ENCODE assay signal across 21 mouse cellular contexts in the genomic region with DNA sequence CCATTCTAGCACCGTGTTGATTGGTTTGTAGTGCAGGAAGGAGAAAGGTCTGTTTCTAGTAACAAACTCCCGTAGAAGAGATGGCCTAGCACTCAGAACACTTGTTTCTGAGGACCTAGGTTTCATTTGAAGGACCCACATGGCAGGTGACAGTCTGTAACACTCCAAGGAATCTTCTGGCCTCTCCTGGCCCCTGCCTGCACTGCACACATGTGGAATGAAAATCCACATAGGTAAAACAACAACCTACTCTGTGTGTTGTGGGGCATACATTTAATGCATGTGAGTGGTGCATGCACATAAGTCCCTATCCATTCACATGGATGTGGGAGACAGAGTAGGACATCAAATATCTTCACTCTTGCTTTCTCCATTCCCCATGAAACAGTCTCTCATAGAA.
DNase-seq lines count a peak whose midpoint lies in the region; ATAC-seq and TF ChIP-seq lines count a peak whose summit lies in the region.
"Had no signal": no experiment of that assay in that cellular context is flagged by ENCODE, and none has a peak within 500 bp of the region (broad histone marks: within the 10 kb centered on the region; RNA-seq: fewer than 3 reads in every experiment).

No protein-coding gene starts in this region.

- no peak overlapping the region for H3K9ac ChIP-seq in forebrain, embryonic 12.5 days
- H3K9ac ChIP-seq: embryonic facial prominence, embryonic 13.5 days; forebrain, embryonic 13.5 days; forebrain, postnatal 0 days; hindbrain, embryonic 13.5 days had no signal

- H3K36me3 ChIP-seq in forebrain, embryonic 12.5 days (replicated peaks): no peaks in the 10 kb centered on the region
- H3K36me3 ChIP-seq: embryonic facial prominence, embryonic 13.5 days; heart, embryonic 10.5 days; hindbrain, embryonic 13.5 days had no signal

- TF ChIP-seq CTCF in gastrocnemius, adult 2 months (IDR thresholded peaks at IDR 0.05): peak; percentile 27; the same call in 1 of the 2 replicates
- no peak for TF ChIP-seq CTCF in lung, adult 2 months (IDR thresholded peaks at IDR 0.05; ENCODE audit: insufficient read depth, low read length)

- H3K27me3 ChIP-seq in forebrain, embryonic 12.5 days: no peaks in the 10 kb centered on the region
- H3K27me3 ChIP-seq: CH12.LX; embryonic facial prominence, embryonic 13.5 days; forebrain, embryonic 13.5 days; hindbrain, embryonic 13.5 days had no signal

- no peaks in the 10 kb centered on the region for H3K9me3 ChIP-seq in forebrain, embryonic 12.5 days
- H3K9me3 ChIP-seq: embryonic facial prominence, embryonic 13.5 days; forebrain, embryonic 13.5 days; heart, embryonic 10.5 days; hindbrain, embryonic 13.5 days had no signal

- H3K4me1 ChIP-seq in lung, adult 2 months (ENCODE audit: control insufficient read depth, insufficient read depth, low read length): no peaks in the 10 kb centered on the region
- H3K4me1 ChIP-seq in forebrain, embryonic 12.5 days: no peaks in the 10 kb centered on the region
- H3K4me1 ChIP-seq: forebrain, embryonic 13.5 days; hindbrain, embryonic 13.5 days had no signal

- no peak overlapping the region for H3K4me2 ChIP-seq in forebrain, embryonic 12.5 days
- H3K4me2 ChIP-seq: embryonic facial prominence, embryonic 13.5 days; forebrain, embryonic 13.5 days; hindbrain, embryonic 13.5 days had no signal

- no peak overlapping the region for H3K4me3 ChIP-seq in gastrocnemius, adult 2 months
- no peak overlapping the region for H3K4me3 ChIP-seq in lung, adult 2 months (replicated peaks; ENCODE audit: extremely low read depth, low read depth, low read length)
- no peak overlapping the region for H3K4me3 ChIP-seq in forebrain, embryonic 12.5 days (replicated peaks)
- H3K4me3 ChIP-seq: embryonic facial prominence, embryonic 13.5 days; forebrain, embryonic 13.5 days; heart, embryonic 10.5 days; hindbrain, embryonic 13.5 days had no signal

- no peak for TF ChIP-seq POLR2A in lung, adult 2 months (IDR thresholded peaks at IDR 0.05; ENCODE audit: borderline replicate concordance, extremely low read depth, low read depth, low read length)

- ATAC-seq in forebrain, embryonic 12.5 days (ENCODE audit: low FRiP score): no peak
- ATAC-seq: forebrain, embryonic 13.5 days; forebrain, postnatal 0 days; hindbrain, postnatal 0 days had no signal

- H3K27ac ChIP-seq in gastrocnemius, adult 2 months: no peak overlapping the region
- no peak overlapping the region for H3K27ac ChIP-seq in forebrain, embryonic 12.5 days
- H3K27ac ChIP-seq: embryonic facial prominence, embryonic 13.5 days; forebrain, embryonic 13.5 days; heart, embryonic 10.5 days; hindbrain, embryonic 13.5 days; hindbrain, postnatal 0 days had no signal

- intact Hi-C loops in gastrocnemius, adult 2 months (cut with DNase I): no loop called here

- 86% methylated on average over 2 of the region's 2 CpGs for WGBS in lung, adult 2 months
- 92% methylated on average over 2 of the region's 2 CpGs for WGBS in forebrain, embryonic 12.5 days

- no peak for DNase-seq in gastrocnemius, adult 2 months
- no peak for DNase-seq in gastrocnemius, adult 8-10 months (ENCODE audit: low spot score in 2 of 2)
- DNase-seq in kidney, postnatal 4 days: peak; percentile 12 to 21
- DNase-seq in kidney, adult 9 months: no peak
- peak; percentile 5 for DNase-seq in lung, postnatal 25 days (ENCODE audit: low spot score)
- DNase-seq in lung, adult 2 months: no peak
- DNase-seq: adrenal gland, adult 2 months; adrenal gland, postnatal 25 days; cerebellum, adult 18-20 months; cerebellum, adult 9-11 months; forebrain, postnatal 0 days; gastrocnemius, postnatal 36 days; heart, adult 11 months; heart, postnatal 10 days had no signal

Comparison
In these comparisons a context has a peak if more than half of its experiments do, and no peak if none do; other contexts are left out.
1. DNase-seq: peak in kidney, postnatal 4 days (2 of 2) and lung, postnatal 25 days (single experiment); none in gastrocnemius, adult 2 months (single experiment), gastrocnemius, adult 8-10 months (0 of 2), kidney, adult 9 months (single experiment) and lung, adult 2 months (single experiment).